Mouse (Mus musculus) ovary, postnatal 14 days (tissue): ENCODE measurements around the gene Adra2a.

Experiments used
- DNase-seq: peaks from one replicate; pipeline ENCODE4 v3.0.0; 2022; ENCODE audit warnings: low spot score

The Adra2a gene

DNA sequence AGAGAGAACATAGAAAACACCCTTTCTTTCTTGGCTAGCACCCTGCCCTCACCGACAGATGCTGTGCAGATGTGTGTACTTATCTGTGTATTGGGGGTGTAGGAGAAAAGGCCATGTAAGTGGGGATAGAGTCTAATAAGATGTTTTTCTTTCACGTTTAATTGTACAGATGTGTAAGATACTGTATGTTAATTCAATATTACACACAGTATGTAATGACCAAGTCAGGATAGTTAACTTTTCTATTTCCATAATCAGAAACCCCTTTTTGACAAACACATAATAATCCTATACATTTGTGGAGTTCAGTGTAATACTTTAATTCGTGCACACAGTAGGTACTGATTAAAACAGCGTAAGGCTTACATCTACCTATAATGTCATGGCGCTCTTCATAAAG lies at the start of gene Adra2a:
Gene Adra2a (plus strand): TSS at position 301 of the 400 bp plus-strand sequence.
- DNase-seq = no peak

DNA sequence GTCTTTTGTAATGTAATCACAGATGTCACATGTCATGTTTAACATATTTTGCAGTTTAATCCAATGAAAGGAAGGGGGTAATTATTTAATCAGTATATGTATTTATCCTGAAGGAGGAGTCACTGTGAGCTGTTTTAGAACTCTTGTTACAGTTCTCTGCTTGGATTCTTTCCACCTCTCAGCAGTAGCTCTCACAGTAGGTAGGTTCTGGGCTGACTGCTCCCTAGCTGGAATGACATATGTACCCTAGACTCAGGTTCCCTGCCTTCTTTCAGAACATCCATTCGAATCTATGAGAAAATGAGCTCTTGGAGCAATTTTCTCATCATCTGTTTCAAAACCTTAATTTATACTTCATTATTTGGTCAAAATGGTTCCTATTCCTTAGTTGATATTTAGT lies 49.7 kb upstream of the Adra2a start:
- no peak for DNase-seq

DNA sequence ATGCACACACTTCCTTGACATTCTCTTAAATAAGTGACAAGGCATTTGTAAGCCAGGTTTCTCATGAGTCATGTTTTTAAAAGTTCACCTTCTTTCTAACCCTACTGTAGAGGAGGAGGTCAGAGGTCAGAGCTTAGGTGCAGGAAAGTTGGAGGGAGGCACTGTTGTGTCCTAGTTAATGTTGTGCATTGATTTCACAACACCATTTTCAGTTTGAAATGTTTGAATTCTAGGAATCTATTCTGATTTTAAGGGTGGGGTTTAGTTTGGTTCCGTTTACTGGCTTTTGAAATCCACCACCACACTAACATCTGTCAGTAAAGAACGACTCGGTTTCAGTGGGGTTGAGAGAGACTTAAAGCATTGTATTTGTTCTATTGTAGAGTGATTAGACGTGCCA lies 33.0 kb upstream of the Adra2a start:
- no peak for DNase-seq

DNA sequence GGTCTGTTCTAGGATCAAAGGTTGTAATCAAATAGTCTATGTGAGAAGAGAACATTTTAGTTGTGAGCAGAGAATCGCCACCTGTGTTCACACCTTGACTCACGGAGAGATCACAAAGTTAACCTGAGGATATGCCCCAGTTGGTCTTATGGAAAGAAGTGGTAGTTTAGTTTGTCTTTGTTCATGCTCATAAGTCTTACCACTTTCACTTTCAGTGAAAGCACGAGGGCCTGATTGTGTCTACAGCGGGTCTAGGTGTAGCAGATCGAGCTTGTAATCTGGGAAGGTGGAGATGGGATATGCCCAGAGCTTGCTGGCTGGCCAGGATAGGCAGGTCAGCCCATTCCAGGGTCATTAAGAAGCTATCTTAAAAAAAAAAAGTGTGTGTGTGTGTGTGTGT lies 29.0 kb upstream of the Adra2a start:
- no peak for DNase-seq

DNA sequence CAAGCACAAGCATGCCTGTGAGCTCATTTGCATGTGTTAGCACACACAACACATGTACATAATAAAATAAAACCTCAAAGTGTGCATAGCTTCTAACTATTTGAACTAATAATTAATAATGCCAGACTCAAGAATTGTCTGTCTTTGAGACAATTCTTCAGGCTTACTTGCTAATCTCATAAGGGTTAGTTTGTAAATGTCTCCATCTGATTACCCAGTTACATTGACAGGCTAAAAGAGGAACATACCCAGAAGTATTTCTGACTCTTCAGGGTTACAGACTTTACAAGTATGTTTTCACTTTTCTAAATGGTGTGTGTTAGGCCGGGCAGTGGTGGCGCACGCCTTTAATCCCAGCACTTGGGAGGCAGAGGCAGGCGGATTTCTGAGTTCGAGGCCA lies 28.4 kb upstream of the Adra2a start:
- no peak for DNase-seq

DNA sequence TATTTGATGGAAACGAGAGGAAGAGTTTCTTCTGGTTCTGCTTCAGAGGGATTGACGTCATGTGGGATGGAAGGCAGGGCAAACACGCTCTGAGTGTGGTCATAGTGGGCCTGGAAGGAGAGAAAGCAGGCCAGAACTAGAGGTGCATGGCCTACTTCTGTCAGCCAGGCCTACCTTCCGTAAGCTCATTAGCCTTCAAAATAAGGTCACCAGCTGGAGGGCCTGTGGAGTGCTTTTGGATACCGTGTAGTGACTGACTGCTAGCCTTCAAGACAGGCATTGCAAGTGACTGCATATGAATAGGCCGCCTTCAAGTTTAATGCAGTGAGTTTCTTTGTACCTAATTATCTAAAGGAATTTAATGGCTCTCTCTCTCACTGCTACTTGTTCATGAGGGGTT lies 8.9 kb upstream of the Adra2a start:
- DNase-seq = no peak

DNA sequence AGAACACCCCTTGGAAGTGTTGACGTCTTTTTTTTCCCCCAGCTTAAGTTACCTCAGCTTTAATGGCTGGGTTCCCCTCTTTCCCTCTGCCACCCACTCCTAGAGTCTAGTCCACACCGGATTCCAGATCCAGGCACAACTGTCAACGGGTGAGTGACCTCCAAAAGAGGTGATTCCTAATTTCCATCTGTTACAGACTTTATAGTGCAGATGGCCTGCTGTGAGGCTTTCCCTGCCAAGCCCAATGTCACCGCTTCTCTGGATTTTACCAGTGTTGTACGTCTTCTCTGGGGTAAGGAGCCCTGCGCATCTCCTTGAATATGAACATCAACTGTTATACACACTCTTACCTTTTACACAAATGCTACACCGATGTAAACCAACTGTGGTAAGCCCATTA lies 4.5 kb upstream of the Adra2a start:
- no peak for DNase-seq

DNA sequence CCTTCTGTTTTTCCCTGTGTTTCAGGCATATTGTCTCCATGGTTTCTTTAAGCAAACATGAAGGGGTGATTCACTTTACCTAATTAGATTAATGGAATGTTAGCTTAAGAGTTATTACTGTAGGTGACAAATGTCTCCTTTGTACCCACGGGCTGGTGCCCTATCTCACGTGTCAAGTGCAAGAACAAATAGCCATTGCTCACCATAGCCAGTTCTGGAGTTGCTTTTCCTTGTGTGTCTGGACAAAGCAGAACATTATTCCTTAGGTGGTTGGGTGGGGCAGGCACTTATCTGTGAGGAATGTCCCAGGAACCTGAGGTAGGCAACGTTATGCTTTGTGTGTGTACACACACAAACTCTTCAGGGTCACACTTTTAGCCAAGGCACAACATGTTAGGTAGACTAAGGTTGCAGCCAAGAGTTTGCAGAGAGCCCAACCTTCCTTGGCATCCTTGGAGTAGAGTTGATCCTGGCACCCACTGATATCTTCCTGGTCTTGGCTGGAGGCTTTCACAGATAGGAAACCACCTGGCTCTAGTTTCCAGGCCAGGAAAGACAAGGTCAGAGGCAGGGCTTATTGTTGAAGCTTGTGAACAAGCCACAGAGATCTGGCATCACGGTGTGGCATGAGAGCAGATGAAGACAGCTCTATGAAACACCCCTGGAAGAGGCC lies 3.5 kb upstream of the Adra2a start:
- no peak for DNase-seq

DNA sequence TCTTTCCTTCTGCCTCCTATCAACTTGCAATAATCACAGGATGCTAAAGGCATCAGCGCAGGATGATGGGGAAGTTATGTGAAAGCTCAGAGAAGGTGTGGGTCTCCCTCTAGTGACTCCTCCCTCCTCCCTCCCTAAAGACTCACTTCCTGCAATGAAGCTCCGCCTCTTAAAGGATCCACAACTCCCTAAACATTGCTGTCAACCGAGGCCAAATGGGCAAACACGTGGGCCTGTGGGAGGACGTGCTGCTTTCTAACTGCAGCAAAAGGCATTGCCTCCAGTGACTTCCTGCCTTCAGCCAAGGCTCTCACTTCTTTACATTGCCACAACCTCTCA lies 3.0 kb upstream of the Adra2a start:
- no peak for DNase-seq

DNA sequence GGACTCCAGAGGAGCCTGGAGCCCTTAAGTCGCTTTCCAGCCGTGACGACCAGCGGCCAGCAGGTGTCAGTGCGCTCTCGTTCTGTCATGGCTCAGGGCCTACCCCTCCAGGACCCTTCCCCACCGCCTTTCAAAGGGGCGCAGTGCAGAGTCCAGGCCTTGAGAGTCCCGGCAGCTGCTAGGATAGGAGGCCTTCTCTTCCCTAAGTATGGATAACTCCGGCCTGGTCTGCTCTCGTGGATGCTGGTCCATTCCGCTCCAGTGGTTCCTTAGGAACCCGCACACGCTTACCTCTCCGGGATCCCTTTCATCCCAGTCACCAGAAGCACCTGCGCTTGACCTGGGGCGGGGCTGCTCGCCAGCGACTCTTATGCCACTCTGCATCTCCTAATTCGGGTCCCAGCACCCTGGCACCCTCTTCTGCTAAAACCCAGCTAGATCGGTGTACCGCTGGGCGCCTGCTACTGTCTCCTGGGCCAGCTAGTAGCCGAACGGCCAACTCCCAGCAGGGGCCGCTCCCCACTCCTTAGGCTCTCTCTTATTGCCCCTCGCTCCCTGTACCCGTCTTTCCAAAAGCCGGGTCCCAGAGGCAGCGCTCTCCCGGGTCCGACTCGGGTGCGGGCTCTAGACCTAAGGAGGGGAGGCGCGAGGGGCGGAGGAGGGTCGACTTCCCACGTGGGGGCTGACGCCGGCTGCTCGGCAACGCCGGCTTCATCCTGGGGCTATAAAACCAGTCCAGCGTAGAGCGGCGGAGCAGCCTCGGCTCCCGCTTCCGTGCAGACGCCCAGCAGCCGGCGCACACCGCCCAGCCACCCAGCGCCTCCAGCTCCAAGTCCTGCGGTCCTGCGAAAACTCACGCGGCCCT lies 788 bp downstream of the Adra2a start:
- peak; percentile 60 for DNase-seq

DNA sequence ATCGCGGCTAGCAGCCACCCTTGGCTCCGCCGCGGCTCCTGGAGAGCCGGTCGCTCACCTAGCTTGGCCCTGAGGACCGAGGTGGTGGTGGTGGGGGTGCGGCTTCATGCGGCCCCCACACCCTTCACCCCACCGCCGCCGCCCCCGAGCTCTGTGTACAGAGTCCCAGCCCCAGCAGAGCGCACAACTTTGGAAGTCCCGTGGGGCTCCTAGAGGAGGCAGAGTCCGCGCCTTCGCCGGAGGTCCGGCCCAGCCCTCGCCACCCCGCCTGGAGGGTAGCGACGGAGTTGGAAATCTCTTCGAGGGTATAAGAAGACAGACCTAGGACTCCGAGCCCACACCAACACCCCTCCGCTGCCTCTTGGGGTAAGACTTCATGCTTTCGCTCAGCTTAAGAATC lies 1.5 kb downstream of the Adra2a start:
- DNase-seq = no peak

DNA sequence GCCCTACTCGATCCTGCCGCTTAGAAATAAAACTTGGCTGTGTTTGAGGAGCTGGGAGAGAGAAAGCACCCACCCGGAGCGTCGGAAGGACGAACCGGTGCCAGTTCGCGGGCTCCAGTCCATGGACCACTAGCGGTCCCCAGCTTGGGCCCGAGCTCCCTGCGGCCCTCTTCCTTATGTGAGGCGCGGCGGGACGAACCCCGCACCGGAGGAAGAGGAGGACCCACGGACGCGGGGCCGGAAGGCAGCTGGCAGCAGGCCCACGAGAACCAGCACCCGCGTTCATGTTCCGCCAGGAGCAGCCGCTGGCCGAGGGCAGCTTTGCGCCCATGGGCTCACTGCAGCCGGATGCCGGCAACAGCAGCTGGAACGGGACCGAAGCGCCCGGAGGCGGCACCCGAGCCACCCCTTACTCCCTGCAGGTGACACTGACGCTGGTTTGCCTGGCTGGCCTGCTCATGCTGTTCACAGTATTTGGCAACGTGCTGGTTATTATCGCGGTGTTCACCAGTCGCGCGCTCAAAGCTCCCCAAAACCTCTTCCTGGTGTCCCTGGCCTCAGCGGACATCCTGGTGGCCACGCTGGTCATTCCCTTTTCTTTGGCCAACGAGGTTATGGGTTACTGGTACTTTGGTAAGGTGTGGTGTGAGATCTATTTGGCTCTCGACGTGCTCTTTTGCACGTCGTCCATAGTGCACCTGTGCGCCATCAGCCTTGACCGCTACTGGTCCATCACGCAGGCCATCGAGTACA lies 2.2 kb downstream of the Adra2a start:
- DNase-seq = no peak

DNA sequence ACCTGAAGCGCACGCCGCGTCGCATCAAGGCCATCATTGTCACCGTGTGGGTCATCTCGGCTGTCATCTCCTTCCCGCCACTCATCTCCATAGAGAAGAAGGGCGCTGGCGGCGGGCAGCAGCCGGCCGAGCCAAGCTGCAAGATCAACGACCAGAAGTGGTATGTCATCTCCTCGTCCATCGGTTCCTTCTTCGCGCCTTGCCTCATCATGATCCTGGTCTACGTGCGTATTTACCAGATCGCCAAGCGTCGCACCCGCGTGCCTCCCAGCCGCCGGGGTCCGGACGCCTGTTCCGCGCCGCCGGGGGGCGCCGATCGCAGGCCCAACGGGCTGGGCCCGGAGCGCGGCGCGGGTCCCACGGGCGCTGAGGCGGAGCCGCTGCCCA lies 2.7 kb downstream of the Adra2a start:
- DNase-seq = no peak

DNA sequence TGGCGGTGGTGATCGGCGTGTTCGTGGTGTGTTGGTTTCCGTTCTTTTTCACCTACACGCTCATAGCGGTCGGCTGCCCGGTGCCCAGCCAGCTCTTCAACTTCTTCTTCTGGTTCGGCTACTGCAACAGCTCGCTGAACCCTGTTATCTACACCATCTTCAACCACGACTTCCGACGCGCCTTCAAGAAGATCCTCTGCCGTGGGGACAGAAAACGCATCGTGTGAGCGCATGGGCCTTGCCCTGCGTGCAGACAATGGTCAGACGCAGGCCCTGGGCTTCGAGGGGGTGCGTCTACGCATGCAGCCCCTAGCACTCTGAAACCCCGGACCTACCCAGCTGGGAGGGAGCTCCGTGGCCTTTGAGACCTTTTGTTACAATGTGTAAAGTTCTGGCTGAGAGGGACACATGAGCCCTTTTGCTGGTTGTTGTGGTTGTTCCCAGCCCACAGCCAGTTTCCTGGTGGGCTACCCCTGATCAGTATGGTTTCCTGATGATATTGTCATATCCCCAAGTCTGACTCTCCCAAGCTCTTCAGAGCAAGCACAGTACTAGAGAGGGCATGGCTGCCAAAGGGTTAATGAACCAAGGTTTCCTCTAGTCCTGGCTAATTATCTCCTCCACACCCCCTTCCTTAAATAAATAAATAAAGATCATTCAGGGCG lies 3.6 kb downstream of the Adra2a start:
- no peak for DNase-seq

DNA sequence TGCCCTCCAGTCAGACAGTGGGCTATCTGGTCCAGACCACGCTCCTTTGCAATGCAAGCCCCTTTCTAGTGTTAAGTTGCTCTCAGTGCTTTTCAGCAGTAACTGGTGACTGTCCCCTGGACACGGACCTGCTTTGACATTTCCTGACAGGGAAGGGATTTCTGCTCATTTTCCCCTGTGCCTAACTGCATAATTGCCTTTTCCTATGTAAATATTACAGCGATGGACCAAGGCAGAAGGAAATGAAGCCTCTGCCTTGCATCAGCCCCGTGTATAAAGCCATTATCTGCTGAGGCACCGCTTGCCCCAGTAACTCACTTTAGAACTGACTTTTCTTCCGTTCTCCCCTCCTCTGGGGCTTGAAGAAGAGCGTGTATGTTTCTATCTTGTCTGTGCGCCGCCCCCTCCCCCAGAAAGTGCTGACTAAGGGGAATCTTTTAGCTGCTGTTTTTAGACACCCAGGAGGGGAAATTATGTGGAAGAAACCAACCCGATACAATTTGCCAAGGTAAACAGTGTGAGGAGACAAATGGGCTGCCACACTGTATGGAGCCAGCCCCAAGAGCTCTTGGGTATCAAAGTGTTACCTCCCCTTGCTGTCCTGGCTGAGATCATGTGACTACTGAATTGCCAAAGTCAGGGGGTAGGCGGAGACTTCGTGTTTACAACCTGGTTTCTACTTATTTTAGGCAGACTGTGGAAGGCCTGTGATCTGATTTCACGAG lies 4.4 kb downstream of the Adra2a start:
- no peak for DNase-seq

DNA sequence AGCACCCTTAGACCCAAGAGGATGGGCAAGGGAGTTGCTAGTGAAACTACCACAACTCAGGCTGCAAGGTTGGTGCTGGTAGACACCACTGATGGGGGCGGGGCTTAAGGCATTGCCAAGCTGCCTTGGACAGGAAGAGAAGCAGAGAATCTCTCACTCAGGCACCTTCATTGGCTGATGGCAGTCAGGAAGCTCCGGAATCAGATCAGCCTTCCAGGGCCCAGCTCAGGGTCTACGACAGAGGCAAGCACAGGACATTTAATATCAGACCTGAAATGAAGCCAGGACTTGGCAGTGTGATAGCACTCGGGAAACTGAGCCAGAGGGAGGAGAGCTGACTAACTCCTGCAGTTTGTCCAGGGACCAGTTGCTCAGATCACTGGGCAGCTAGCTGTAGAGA lies 7.7 kb downstream of the Adra2a start:
- DNase-seq = no peak

DNA sequence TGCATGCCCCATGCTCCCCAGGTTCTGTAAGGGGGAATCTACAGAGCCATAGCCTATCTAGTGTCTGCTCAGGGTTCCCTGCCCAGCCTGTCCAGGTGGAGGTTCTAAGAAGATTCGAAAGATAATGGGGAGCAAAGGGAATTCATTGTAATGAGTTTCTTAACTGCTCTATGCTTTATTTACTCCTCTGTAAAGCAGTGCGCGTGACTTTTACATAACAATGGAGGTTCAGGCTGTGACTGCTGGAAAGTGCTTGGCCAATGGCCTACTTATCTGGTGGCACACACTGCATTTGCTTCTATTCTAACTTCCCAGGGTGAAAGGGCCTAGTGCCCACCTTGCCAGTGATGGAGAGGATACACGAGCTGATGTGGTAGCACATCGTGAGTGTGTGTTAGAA lies 11.9 kb downstream of the Adra2a start:
- DNase-seq = no peak

DNA sequence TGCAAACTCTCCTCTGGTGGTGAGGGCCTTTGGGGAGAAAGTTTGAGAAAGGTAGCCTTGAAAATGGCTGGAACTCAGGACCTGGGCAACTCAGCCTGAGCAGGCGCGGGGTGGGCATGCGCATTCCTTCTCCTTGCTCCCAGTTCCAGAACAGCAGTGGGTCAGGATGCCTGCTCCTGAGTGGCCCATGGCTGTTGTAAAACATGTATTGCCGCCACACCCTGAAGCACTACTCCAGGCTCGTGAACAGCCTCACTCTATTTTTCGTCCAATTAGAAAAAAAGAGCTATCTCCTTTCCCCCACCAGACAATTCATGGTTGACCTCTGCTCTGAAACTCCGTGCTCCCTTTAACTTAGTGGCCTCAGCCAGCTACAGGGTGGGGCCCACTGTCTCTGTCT lies 24.5 kb downstream of the Adra2a start:
- no peak for DNase-seq

DNA sequence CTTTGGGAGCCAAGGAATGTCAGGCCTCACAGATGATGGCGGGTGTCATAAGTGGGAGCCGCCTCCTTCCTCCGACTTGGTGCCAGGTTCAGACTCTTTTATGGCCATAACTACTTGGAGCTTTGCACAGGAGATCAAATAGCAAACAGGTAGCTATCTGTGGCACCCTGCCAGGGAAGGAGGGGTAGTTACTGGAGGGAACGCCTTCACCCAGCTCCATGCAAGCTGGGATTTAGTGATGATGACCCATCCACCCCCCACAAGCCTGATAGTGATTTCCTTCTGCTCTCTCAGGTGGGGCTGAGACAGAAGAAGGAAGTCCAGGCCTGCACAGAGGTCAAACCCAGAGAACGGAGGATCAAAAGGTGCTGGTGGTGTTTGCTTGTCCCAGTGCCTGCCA lies 26.6 kb downstream of the Adra2a start:
- no peak for DNase-seq

DNA sequence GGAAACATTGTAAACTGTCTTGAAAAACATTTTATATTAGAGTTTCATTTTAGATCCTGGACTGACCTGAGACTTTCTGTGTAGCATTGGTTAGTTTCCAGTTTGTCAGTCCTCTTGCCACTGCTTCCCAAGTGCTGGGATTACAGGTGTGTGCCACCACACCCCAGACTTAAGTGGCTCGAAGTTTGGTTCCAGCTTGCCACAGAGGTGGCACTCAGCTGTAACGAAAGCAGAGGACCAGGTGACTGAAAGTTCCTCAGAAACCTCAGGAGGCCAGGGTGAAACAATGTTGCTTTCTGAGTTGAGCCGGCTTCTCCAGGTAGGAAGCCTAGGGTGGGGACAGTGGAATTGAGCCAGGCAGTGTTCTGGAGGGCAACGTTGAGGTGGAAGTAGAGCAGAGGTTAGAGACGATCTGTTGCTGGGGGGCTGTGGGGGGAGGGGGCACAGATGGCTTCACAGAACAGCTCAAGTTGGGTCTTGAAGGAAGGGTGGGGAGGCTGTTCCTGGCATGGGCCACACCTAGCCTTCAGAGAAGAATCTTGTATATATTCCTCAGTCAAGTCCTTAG lies 28.4 kb downstream of the Adra2a start:
- DNase-seq = no peak
